Mouse (Mus musculus): ENCODE measurements around the gene Inpp5a. TPM values are rescaled to one million over a fixed set of nuclear protein-coding genes. Genes with fewer than 3 reads are reported as not detected.

The Inpp5a gene
- polyA plus RNA-seq, 1 experiment from 2014 or later: 58.4 TPM

DNA sequence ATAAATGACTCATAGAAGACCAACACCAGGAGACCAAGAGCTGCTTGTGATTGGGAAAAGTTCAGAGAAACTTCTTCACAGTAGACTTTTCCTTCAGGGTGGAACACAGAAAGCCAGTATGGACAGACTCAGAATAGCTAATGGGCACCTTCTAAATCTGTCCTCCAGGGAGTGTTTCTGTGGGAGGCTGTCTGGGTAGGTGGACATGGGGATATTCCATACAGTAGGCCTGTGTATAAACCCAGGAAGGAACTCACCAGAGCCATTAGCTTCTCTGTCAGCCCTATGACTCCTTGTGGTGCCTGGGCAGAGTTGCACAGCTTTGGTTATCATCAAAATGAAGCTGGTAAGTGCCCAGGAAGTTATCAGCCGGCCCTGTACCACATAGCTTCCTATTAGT is 151.7 kb downstream of the Inpp5a start:
- Histone ChIP-seq H3K4me2 (no peak overlapping the region), H3K27ac (replicated peaks) (no peak overlapping the region), H3K9ac (no peak overlapping the region), H3K4me3 (no peak overlapping the region), H3K36me3 (peaks cover 85% of the 10 kb centered on the region), H3K4me1 (peaks cover 16% of the 10 kb centered on the region), H3K9me3 (no peaks in the 10 kb centered on the region), H3K27me3 (replicated peaks) (no peaks in the 10 kb centered on the region)
- 65% methylated on average over 1 of the region's 1 CpGs for WGBS
- ATAC-seq (ENCODE audit: extremely low read depth, insufficient number of reproducible peaks, low FRiP score, low TSS enrichment): no peak

DNA sequence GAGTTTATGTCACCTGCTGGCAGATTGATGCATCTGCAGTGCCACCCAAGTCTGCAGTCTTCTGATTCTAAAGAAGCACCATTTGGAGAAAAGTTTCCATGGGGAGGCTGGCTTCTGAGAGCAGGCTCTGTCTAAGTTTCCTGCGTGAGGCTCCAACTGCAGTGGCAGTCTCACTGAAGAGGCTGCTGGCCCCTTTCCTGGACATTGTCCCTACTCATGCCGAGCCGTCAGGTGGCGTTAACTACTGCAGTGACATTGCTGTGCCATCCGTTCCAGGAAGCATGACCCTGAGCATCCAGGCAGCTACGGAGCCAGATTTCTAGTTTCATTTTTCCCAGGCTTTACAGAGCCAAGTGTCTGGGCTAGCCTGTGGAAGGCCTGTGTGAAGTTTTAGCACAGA is 152.5 kb downstream of the Inpp5a start:
- no peak for ATAC-seq (ENCODE audit: extremely low read depth, insufficient number of reproducible peaks, low FRiP score, low TSS enrichment)
- WGBS: 74% methylated on average over 6 of the region's 6 CpGs
- no peak overlapping the region for H3K27ac ChIP-seq (replicated peaks)
- H3K9me3 ChIP-seq: no peaks in the 10 kb centered on the region
- H3K4me3 ChIP-seq: no peak overlapping the region
- peaks cover 83% of the 10 kb centered on the region for H3K36me3 ChIP-seq
- no peaks in the 10 kb centered on the region for H3K27me3 ChIP-seq (replicated peaks)
- no peak overlapping the region for H3K4me2 ChIP-seq
- H3K9ac ChIP-seq: no peak overlapping the region
- peaks cover 21% of the 10 kb centered on the region for H3K4me1 ChIP-seq

DNA sequence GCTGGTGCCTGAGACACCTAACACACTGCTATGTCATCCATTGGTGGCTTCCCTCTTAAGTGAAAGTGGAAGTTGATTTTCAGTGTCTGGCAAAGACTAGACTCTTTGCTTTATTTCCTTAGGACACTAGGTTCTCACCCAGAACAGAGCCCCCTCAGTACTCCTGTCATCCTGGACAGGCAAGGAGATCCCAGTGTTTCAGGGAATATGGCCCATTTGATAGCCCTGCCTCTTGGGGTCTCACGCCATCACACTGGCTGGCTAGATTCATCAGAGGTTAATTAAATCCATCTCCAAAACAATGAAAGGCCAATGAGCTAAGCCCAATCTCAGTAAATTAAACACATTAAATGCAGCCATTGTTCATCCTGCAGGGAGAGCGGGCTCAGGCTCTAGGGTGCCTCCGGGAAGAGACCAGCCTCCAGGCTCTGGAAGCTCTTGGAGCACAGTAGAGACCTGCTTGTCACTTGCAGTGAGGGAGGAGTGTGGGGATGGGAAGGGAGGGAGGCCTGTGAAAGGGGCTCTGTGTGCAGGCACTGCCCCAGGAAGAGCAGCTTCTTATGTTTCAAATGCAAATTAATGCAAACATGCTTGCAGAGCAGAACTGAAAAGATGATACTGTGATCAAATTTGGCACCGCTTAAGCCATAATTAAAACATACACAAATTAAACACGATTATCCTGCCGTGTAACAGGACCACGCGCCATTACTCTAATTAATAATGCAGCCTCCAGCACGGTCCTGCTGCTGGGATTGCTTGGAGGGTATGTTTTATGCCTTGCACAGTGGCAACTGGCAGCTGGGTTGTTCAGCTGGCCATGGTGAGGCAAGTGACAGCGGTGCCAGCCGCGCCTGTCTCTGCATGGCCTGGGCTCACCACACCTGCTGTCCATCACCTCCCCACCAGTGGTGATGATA is 156.1 kb downstream of the Inpp5a start:
- Histone ChIP-seq H3K36me3 (peaks cover 69% of the 10 kb centered on the region), H3K4me1 (peaks cover 21% of the 10 kb centered on the region), H3K9ac (no peak overlapping the region), H3K9me3 (no peaks in the 10 kb centered on the region), H3K27me3 (replicated peaks) (no peaks in the 10 kb centered on the region), H3K4me3 (no peak overlapping the region), H3K27ac (replicated peaks) (0 out of 2 replicates have a peak overlapping the region, but pooled peaks have one; percentile 12), H3K4me2 (no peak overlapping the region)
- ATAC-seq (ENCODE audit: extremely low read depth, insufficient number of reproducible peaks, low FRiP score, low TSS enrichment): no peak
- 69% methylated on average over 12 of the region's 12 CpGs for WGBS

DNA sequence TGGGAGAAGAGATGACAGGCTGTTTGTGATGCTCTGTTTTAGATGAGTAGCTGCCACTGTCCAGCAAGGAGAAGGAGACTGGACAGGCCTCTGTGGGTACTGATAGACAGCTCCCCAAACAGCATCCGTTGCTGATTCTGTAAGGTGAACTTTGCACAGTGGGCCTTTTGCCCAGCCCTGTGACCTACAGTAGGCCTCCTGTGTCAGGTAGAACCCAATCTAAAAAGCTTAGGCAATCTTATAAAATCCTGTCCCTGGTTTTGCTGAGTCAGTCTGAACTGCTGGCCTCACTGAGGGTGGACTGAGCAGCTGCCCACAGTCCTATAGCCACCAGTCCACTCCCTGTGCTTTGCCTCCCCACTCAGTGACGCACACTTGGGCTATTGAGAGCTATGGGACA is 158.4 kb downstream of the Inpp5a start:
- H3K27me3 ChIP-seq (replicated peaks): no peaks in the 10 kb centered on the region
- no peak overlapping the region for H3K27ac ChIP-seq (replicated peaks)
- peaks cover 69% of the 10 kb centered on the region for H3K36me3 ChIP-seq
- H3K9ac ChIP-seq: no peak overlapping the region
- no peak overlapping the region for H3K4me3 ChIP-seq
- 68% methylated on average over 2 of the region's 2 CpGs for WGBS
- peaks cover 21% of the 10 kb centered on the region for H3K4me1 ChIP-seq
- H3K9me3 ChIP-seq: no peaks in the 10 kb centered on the region
- ATAC-seq (ENCODE audit: extremely low read depth, insufficient number of reproducible peaks, low FRiP score, low TSS enrichment): no peak
- H3K4me2 ChIP-seq: no peak overlapping the region

DNA sequence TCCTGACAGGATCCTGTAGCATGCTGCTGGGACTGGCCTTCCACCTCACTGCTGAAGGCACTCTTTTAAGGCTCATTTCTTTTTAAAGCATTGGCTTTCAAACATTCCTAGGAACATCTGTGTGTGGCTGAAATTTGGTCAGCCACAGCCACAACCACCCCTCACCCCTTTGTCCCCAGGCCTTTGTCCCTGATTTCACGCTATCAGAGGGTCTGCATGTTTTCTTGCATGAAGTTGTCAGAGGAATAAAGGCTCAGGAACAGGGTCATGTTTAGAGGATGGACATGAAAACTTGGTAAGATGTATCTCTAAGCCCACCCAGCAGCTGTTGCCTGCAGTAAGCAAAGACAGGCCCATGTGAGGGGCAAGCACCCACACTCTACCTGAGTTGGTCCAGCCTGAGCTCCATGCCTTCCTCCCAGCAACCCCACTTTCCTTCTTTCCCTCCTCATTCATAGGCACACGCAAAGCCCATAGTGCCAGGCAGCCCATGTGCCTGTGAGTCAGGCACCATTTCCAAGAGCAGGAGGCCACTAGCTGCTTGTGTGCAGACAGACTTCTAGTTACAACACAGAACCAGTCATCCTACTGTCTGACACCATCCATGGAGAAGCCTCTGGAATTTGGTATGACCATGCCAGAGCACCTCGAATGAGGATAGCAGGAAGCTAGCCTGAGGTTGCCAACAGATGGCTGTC is 161.3 kb downstream of the Inpp5a start:
- Histone ChIP-seq H3K9ac (no peak overlapping the region), H3K27me3 (replicated peaks) (no peaks in the 10 kb centered on the region), H3K9me3 (no peaks in the 10 kb centered on the region), H3K27ac (replicated peaks) (no peak overlapping the region), H3K4me3 (no peak overlapping the region), H3K36me3 (peaks cover 51% of the 10 kb centered on the region), H3K4me1 (peaks cover 9% of the 10 kb centered on the region), H3K4me2 (no peak overlapping the region)
- 79% methylated on average over 3 of the region's 3 CpGs for WGBS
- no peak for ATAC-seq (ENCODE audit: extremely low read depth, insufficient number of reproducible peaks, low FRiP score, low TSS enrichment)

DNA sequence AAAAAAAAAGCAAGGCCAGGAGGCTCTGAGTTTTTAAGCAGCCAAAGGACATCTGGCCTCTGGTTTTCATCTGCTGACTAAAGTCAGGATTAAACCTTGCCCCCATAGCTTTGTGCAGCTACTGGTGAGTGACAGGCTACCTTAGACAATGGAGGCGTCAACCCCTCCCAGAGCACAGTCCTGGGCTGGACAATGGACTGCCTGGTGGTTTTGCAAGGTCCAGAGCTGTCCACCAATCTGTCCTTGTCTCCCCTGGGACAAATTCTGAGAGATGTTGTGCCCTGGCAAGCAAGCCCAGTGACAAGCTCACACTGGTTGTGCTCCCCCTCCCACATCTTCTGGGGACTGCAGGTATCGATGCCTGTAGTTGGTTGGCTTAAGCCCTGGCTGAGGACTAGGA is 162.6 kb downstream of the Inpp5a start:
- 74% methylated on average over 2 of the region's 2 CpGs for WGBS
- no peak overlapping the region for H3K9ac ChIP-seq
- H3K4me2 ChIP-seq: no peak overlapping the region
- ATAC-seq (ENCODE audit: extremely low read depth, insufficient number of reproducible peaks, low FRiP score, low TSS enrichment): no peak
- no peaks in the 10 kb centered on the region for H3K9me3 ChIP-seq
- no peak overlapping the region for H3K4me3 ChIP-seq
- peaks cover 40% of the 10 kb centered on the region for H3K36me3 ChIP-seq
- peaks cover 3% of the 10 kb centered on the region; the same call in 1 of the 2 replicates for H3K4me1 ChIP-seq
- H3K27me3 ChIP-seq (replicated peaks): no peaks in the 10 kb centered on the region
- no peak overlapping the region for H3K27ac ChIP-seq (replicated peaks)

DNA sequence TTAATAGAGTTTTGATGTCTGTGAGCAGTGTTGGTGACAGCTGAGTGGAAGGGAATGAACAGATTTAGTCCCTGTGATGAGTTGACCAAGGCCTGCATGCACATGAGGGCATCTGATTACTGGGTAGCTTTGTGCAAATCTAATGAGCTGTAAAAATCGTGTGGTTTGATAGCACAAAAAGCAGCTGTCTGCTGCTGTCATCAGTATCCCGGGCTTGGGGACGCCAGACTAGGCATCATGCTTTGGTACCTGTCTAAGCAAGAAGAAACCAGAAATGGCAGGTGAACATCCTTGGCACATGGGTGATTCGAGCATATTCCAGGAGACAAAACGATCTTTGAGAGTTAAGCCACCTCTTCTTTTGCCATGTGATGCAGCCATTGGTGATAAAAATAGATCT is 167.4 kb downstream of the Inpp5a start:
- Histone ChIP-seq H3K4me1 (peaks cover 9% of the 10 kb centered on the region; the same call in 1 of the 2 replicates), H3K36me3 (peaks cover 47% of the 10 kb centered on the region), H3K9me3 (no peaks in the 10 kb centered on the region), H3K4me3 (no peak overlapping the region), H3K9ac (no peak overlapping the region), H3K27ac (replicated peaks) (no peak overlapping the region), H3K4me2 (no peak overlapping the region), H3K27me3 (replicated peaks) (no peaks in the 10 kb centered on the region)
- WGBS: 63% methylated on average over 5 of the region's 5 CpGs
- ATAC-seq (ENCODE audit: extremely low read depth, insufficient number of reproducible peaks, low FRiP score, low TSS enrichment): no peak

DNA sequence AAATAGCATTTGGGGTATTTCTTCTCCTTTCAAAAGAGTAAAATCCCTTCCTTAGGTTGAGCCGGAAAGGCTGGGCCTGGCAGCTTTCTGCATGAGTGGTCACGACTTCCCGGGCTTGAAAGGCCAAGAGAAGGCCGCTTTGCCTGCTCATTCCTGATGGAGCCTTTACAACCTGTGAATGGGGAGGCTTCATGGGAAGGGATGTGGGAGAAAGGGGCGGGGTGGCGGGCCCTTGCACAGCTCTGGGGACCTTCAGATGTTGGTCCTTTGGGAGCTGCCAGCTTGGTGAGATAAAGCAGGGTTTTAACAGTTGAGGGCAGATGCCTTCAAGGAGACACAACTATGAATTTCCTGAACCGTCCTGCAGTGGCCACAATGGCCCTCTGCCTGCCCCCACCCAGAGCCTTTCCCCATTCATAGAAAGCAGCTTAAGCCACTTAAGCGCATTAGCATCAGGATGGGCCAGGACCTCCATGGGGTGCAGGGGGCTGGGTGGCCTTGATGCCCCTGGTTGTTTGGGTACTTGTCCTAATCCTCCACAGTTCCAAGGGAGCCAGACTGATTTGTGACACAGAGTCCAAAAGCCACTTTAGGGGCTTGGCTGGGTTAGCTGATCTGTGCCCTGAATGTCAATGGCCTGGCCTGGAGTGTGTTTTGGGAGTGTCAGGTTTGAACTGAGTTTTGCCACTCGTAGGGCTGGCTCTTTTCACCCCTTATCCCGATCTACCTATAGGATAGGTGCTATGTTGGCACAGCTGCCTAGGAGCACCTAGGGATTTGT is 168.0 kb downstream of the Inpp5a start:
- Histone ChIP-seq H3K27ac (replicated peaks) (no peak overlapping the region), H3K9ac (no peak overlapping the region), H3K4me2 (no peak overlapping the region), H3K9me3 (no peaks in the 10 kb centered on the region), H3K4me1 (peaks cover 9% of the 10 kb centered on the region; the same call in 1 of the 2 replicates), H3K4me3 (no peak overlapping the region), H3K36me3 (peaks cover 49% of the 10 kb centered on the region), H3K27me3 (replicated peaks) (no peaks in the 10 kb centered on the region)
- no peak for ATAC-seq (ENCODE audit: extremely low read depth, insufficient number of reproducible peaks, low FRiP score, low TSS enrichment)
- 51% methylated on average over 10 of the region's 10 CpGs for WGBS

DNA sequence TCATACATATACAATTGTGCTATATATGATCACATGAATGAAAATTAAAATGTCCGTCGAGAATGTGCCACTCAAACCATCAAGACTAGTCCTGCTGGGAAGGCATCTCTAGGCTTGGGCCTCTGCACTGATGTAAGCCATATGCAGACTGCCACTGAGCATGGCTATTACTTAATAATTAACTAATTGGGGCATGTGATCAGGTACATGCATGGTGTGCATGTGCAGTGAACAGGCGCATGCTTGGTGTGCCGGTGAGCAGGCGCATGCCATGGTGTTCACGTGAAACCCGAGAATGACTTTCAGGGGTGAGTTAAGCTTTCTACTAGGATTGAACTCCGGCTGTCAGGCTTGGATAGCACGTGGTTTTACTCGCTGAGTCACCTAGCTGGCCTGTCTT is 170.8 kb downstream of the Inpp5a start:
- no peak overlapping the region for H3K4me3 ChIP-seq
- no peaks in the 10 kb centered on the region for H3K27me3 ChIP-seq (replicated peaks)
- no peak overlapping the region for H3K4me2 ChIP-seq
- no peaks in the 10 kb centered on the region for H3K9me3 ChIP-seq
- no peak for ATAC-seq (ENCODE audit: extremely low read depth, insufficient number of reproducible peaks, low FRiP score, low TSS enrichment)
- peaks cover 56% of the 10 kb centered on the region for H3K36me3 ChIP-seq
- H3K4me1 ChIP-seq: peaks cover 33% of the 10 kb centered on the region
- no peak overlapping the region for H3K9ac ChIP-seq
- H3K27ac ChIP-seq (replicated peaks): no peak overlapping the region
- 84% methylated on average over 10 of the region's 10 CpGs for WGBS

DNA sequence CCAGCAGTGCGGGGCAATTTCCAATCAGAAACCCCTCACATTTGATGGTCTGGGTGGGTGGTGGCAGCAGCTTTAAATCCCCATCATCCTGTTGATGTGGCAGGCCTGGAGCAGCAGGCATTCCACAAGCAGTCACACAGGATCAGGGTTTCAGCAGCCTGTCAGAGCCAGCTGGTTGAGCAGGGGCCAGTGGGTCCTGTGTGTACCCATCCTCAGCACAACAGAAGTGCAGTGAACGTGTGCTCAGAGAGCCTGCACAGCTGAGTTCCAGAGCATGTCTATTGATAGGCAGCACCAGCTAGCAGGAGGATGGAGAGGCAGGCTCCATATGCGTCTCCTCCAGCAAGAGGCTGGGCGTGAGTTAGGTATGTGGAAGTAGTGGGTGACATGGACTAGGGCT is 174.5 kb downstream of the Inpp5a start:
- no peak for ATAC-seq (ENCODE audit: extremely low read depth, insufficient number of reproducible peaks, low FRiP score, low TSS enrichment)
- peaks cover 84% of the 10 kb centered on the region for H3K36me3 ChIP-seq

DNA sequence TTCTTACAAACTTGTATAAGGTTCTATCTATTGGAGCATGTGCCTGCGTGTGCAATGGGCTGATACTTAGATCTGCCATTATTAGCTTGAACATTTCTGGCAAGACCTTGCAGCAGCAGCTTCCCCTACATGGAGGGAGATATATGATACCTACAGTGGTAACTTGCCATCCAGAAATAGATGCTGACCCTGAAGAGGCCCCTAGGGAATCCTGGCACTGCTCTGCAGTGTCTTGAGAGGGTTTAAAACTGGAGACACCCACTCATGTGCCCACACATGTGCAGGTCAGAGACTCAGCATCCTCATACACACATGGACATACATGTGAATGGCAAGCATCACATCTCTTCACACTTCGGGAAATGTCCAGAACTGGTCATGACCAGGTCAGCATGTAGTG is 175.3 kb downstream of the Inpp5a start:
- H3K27ac ChIP-seq (replicated peaks): peak overlapping the region; percentile 53; the same call in 1 of the 2 replicates
- H3K9ac ChIP-seq: no peak overlapping the region
- no peaks in the 10 kb centered on the region for H3K27me3 ChIP-seq (replicated peaks)
- no peaks in the 10 kb centered on the region for H3K9me3 ChIP-seq
- H3K4me3 ChIP-seq: no peak overlapping the region
- peak; percentile 15; the same call in 1 of the 2 replicates for ATAC-seq (ENCODE audit: extremely low read depth, insufficient number of reproducible peaks, low FRiP score, low TSS enrichment)
- peaks cover 29% of the 10 kb centered on the region for H3K4me1 ChIP-seq
- H3K36me3 ChIP-seq: peaks cover 83% of the 10 kb centered on the region
- WGBS: 65% methylated on average over 2 of the region's 2 CpGs
- H3K4me2 ChIP-seq: no peak overlapping the region

More for the DNA sequence above, 174.5 kb downstream of the Inpp5a start:
- 34% methylated on average over 4 of the region's 4 CpGs for WGBS
- Histone ChIP-seq H3K4me1 (peaks cover 29% of the 10 kb centered on the region), H3K27me3 (replicated peaks) (no peaks in the 10 kb centered on the region), H3K27ac (replicated peaks) (peak overlapping the region; percentile 53; the same call in 1 of the 2 replicates), H3K9ac (no peak overlapping the region), H3K9me3 (no peaks in the 10 kb centered on the region), H3K4me2 (no peak overlapping the region), H3K4me3 (no peak overlapping the region)

All from heart, embryonic 13.5 days (tissue).